Mouse (Mus musculus): ENCODE data around the gene Crk. TPM values are rescaled to one million over a fixed set of nuclear protein-coding genes. Genes with fewer than 3 reads are reported as not detected.

Crk gene
- polyA plus RNA-seq, 3 experiments from 2014 or later = 10.5 to 13.5 (median 12.0) TPM

DNA sequence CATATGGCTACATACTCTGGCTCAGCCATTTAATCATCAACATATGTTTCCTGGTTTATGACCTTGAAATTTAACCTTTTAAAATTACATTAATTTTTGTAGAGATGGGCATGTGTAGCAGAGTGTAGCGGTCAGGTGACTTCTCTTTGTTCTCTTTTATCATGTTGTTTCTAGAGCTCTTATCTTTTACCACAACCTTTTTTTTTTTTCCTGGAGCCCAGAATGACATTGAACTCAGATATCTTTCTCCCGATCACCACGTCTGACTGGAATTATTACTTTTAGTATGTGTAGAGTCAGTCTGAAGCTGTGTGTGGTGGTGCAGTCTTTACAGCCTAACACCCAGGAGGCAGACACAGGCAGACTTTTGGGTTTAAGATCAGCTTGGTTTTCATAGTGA is 62.6 kb downstream of the Crk start:
- no peak for ATAC-seq

- ATAC-seq = no peak
Measured at GRCm38 (mm10) chr11:75744761-75745160, 65.7 kb downstream of the Crk start.

- no peak for ATAC-seq
Measured at GRCm38 (mm10) chr11:75750537-75750936, 71.5 kb downstream of the Crk start.

GRCm38 (mm10) chr11:75751082-75751481 is 72.0 kb downstream of the Crk start:
- no peak for ATAC-seq

Other genes starting within 250 kb of the Crk start
- not detected for gene Serpinf2, start 239.7 kb upstream of the Crk start, polyA plus RNA-seq (2017; shearing (Covaris generic))
- 1 to 10 TPM; 5.1 to 7.9 (median 5.2) TPM for gene Wdr81, start 224.5 kb upstream of the Crk start, polyA plus RNA-seq (2017; shearing (Covaris generic))
- gene Tlcd2, start 217.5 kb upstream of the Crk start, polyA plus RNA-seq (2017; shearing (Covaris generic)) = 10 to 100 TPM in 2 of 3 experiments, 1 to 10 TPM in 1; 10.0 to 23.2 (median 21.3) TPM
- gene Prpf8, start 192.4 kb upstream of the Crk start, polyA plus RNA-seq (2017; shearing (Covaris generic)) = 10 to 100 TPM; 37.6 to 48.7 (median 43.8) TPM
- gene Rilp, start 169.2 kb upstream of the Crk start, polyA plus RNA-seq (2017; shearing (Covaris generic)) = not detected
- under 1 TPM; 0.18 to 0.93 (median 0.28) TPM for gene Scarf1, start 165.7 kb upstream of the Crk start, polyA plus RNA-seq (2017; shearing (Covaris generic))
- 10 to 100 TPM; 20.1 to 22.4 (median 21.6) TPM for gene Slc43a2, start 147.6 kb upstream of the Crk start, polyA plus RNA-seq (2017; shearing (Covaris generic))
- gene Pitpna, start 91.2 kb upstream of the Crk start, polyA plus RNA-seq (2017; shearing (Covaris generic)) = 10 to 100 TPM; 30.5 to 50.5 (median 40.2) TPM
- gene Inpp5k, start 48.3 kb upstream of the Crk start, polyA plus RNA-seq (2017; shearing (Covaris generic)) = 100 to 1,000 TPM; 110 to 156 (median 133) TPM
- 10 to 100 TPM; 15.6 to 24.5 (median 23.1) TPM for gene Myo1c, start 28.8 kb upstream of the Crk start, polyA plus RNA-seq (2017; shearing (Covaris generic))
- gene Ywhae, start 53.6 kb downstream of the Crk start, polyA plus RNA-seq (2017; shearing (Covaris generic)) = 100 to 1,000 TPM; 347 to 645 (median 394) TPM
- not detected for gene Doc2b, start 116.8 kb downstream of the Crk start, polyA plus RNA-seq (2017; shearing (Covaris generic))

Data from inflammation-experienced regulatory T-cells, adult 6 months (primary cell).